Mouse (Mus musculus): ENCODE measurements around the gene Sema6c.

DNA sequence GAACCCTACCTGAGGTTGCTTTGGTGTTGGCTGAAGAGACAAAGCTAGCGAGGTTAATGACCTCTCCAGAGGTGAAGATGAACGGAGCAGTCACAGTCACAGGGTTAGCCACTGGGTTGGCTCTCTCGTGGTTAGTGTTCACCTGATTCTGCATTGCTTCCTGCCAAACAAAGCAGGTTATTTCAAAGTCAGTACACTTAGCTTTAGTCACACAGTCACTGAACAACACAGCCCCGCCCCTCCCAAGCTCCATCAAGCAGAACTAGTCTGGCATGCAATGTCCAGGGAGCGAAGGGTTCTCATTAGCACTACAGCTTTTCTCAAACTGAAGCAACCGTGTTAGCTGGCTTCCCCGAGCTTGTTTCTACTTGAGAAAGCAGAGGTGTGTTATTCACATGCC is 39.9 kb downstream of the Sema6c start:
- TF ChIP-seq CTCF (IDR thresholded peaks at IDR 0.05) (no peak), EP300 (IDR thresholded peaks at IDR 0.05) (no peak)
